Mouse (Mus musculus) forebrain, embryonic 13.5 days (tissue): ENCODE data around the gene Trib2. TPM values are rescaled to one million over a fixed set of nuclear protein-coding genes. Genes with fewer than 3 reads are reported as not detected.

Source experiments
- ATAC-seq: fragments of 200-750 bp; cut with Nextera tagmentation; 2 replicates; pipeline ENCODE4 v1.8.0; 2017
- H3K27ac ChIP-seq: fragments of 300-500 bp; sonication (generic); 2 replicates; pipeline ENCODE4 v1.5.1; 2015; ENCODE audit warnings: inconsistent platforms, mild to moderate bottlenecking, moderate library complexity
- H3K27me3 ChIP-seq: fragments of 300-500 bp; sonication (generic); 2 replicates; pipeline ENCODE4 v1.6.1; 2015; ENCODE audit warnings: mild to moderate bottlenecking, inconsistent platforms
- H3K36me3 ChIP-seq: fragments of 300-500 bp; sonication (generic); 2 replicates; pipeline ENCODE4 v1.6.1; 2015; ENCODE audit warnings: mild to moderate bottlenecking, inconsistent platforms; ENCODE audit not compliant: poor library complexity, severe bottlenecking
- H3K4me1 ChIP-seq: fragments of 300-500 bp; sonication (generic); 2 replicates; pipeline ENCODE4 v1.6.1; 2015; ENCODE audit warnings: inconsistent platforms
- H3K4me2 ChIP-seq: fragments of 300-500 bp; sonication (generic); 2 replicates; pipeline ENCODE4 v1.6.1; 2015; ENCODE audit warnings: inconsistent platforms, mild to moderate bottlenecking, moderate library complexity
- H3K4me3 ChIP-seq: fragments of 300-500 bp; sonication (generic); 2 replicates; pipeline ENCODE4 v1.5.1; 2015; ENCODE audit warnings: mild to moderate bottlenecking, inconsistent platforms
- H3K9ac ChIP-seq: fragments of 300-500 bp; sonication (generic); 2 replicates; pipeline ENCODE4 v1.6.1; 2015; ENCODE audit warnings: mild to moderate bottlenecking, inconsistent platforms
- H3K9me3 ChIP-seq: fragments of 300-500 bp; sonication (generic); replicated peaks from 2 replicates; pipeline ENCODE4 v1.6.1; 2016; ENCODE audit warnings: inconsistent platforms
- WGBS: fragments of 180-500 bp; shearing (Covaris S2); methylation state at CpG from one replicate; pipeline ENCODE4 v1.1.7; 2015; 5-methylcytosine and 5-hydroxymethylcytosine counted together
- microRNA-seq: library from miRNA; unstranded; fragments of <30 nt; microRNA quantifications from one replicate; pipeline ENCODE4, GENCODE M21; 2016
- polyA plus RNA-seq: library from polyadenylated mRNA; unstranded; fragments of >200 nt; fragmentation: Nextera tagmentation; extraction: Ambion mirVana; gene quantifications from 2 replicates; pipeline ENCODE4 v1.2.1, GENCODE M21; 2015

Gene Trib2
- polyA plus RNA-seq, 1 experiment from 2014 or later: 76.6 TPM

- no peaks in the 10 kb centered on the region for H3K27me3 ChIP-seq
- no peak overlapping the region for H3K4me3 ChIP-seq
- H3K4me1 ChIP-seq: no peaks in the 10 kb centered on the region
- no peaks in the 10 kb centered on the region for H3K9me3 ChIP-seq
- H3K9ac ChIP-seq: no peak overlapping the region
- H3K27ac ChIP-seq: no peak overlapping the region
- no peak overlapping the region for H3K4me2 ChIP-seq
- WGBS: 81% methylated on average over 2 of the region's 2 CpGs
- ATAC-seq: no peak
- H3K36me3 ChIP-seq: no peaks in the 10 kb centered on the region
These were observed 61.6 kb downstream of the Trib2 start for GRCm38 (mm10) chr12:15755030-15755690.

- Histone ChIP-seq H3K9ac (no peak overlapping the region), H3K27me3 (no peaks in the 10 kb centered on the region), H3K27ac (no peak overlapping the region), H3K36me3 (no peaks in the 10 kb centered on the region), H3K4me2 (no peak overlapping the region), H3K9me3 (no peaks in the 10 kb centered on the region), H3K4me3 (no peak overlapping the region), H3K4me1 (no peaks in the 10 kb centered on the region)
- no peak for ATAC-seq
- WGBS: 89% methylated on average over 2 of the region's 2 CpGs
These were observed 62.1 kb downstream of the Trib2 start for GRCm38 (mm10) chr12:15754602-15755001.

- H3K36me3 ChIP-seq: no peaks in the 10 kb centered on the region
- no peaks in the 10 kb centered on the region for H3K4me1 ChIP-seq
- no peak overlapping the region for H3K4me3 ChIP-seq
- no peaks in the 10 kb centered on the region for H3K9me3 ChIP-seq
- no peak overlapping the region for H3K27ac ChIP-seq
- 51% methylated on average over 4 of the region's 4 CpGs for WGBS
- no peak overlapping the region for H3K4me2 ChIP-seq
- no peak for ATAC-seq
- no peak overlapping the region for H3K9ac ChIP-seq
- no peaks in the 10 kb centered on the region for H3K27me3 ChIP-seq
These were observed 67.0 kb downstream of the Trib2 start for GRCm38 (mm10) chr12:15749646-15750195.

- no peaks in the 10 kb centered on the region for H3K9me3 ChIP-seq
- no peaks in the 10 kb centered on the region for H3K4me1 ChIP-seq
- no peak overlapping the region for H3K4me3 ChIP-seq
- H3K36me3 ChIP-seq: no peaks in the 10 kb centered on the region
- 85% methylated on average over 10 of the region's 10 CpGs for WGBS
- ATAC-seq: no peak
- no peak overlapping the region for H3K9ac ChIP-seq
- no peak overlapping the region for H3K4me2 ChIP-seq
- H3K27ac ChIP-seq: no peak overlapping the region
- no peaks in the 10 kb centered on the region for H3K27me3 ChIP-seq
These were observed 71.0 kb downstream of the Trib2 start for GRCm38 (mm10) chr12:15745752-15746151.

Small RNA genes lying within 50 kb of the gene (microRNA-seq; reads per million reads assigned to microRNA genes)
- not detected for gene Mir6387
